Mouse (Mus musculus) myocyte (in vitro differentiated cells): ENCODE data around the gene Krtap9-5. TPM values are rescaled to one million over a fixed set of nuclear protein-coding genes. Genes with fewer than 3 reads are reported as not detected.

Source experiments
- H3K27me3 ChIP-seq: one replicate; pipeline ENCODE4 v1.6.1; 2011; ENCODE audit not compliant: control insufficient read depth, insufficient read depth, insufficient read length
- H3K36me3 ChIP-seq: one replicate; pipeline ENCODE4 v1.6.1; 2011; ENCODE audit not compliant: control insufficient read depth, insufficient read depth
- H3K4me2 ChIP-seq: one replicate; pipeline ENCODE4 v1.6.1; 2011; ENCODE audit warnings: low read depth, control low read depth
- H3K4me3 ChIP-seq: one replicate; pipeline ENCODE4 v1.5.1; 2011; ENCODE audit warnings: mild to moderate bottlenecking, control low read depth, moderate library complexity
- H3K79me2 ChIP-seq: one replicate; pipeline ENCODE4 v1.6.1; 2011; ENCODE audit not compliant: control insufficient read depth, insufficient read depth
- H3ac ChIP-seq: one replicate; pipeline ENCODE4 v1.6.1; 2011; ENCODE audit not compliant: control insufficient read depth, insufficient read length
- CEBPB ChIP-seq: IDR thresholded peaks from 2 replicates; pipeline ENCODE4 v1.6.1; 2011; ENCODE audit warnings: mild to moderate bottlenecking, moderate library complexity; ENCODE audit not compliant: poor library complexity, insufficient read depth, severe bottlenecking
- E2F4 ChIP-seq: IDR thresholded peaks from one replicate; pipeline ENCODE4 v1.6.1; 2011; ENCODE audit warnings: mild to moderate bottlenecking, control low read depth, moderate library complexity; ENCODE audit not compliant: insufficient read depth
- MAX ChIP-seq: IDR thresholded peaks from one replicate; pipeline ENCODE4 v1.6.1; 2011; ENCODE audit warnings: low read depth, mild to moderate bottlenecking, control low read depth
- MYOD1 ChIP-seq, 3 experiments: IDR thresholded peaks; one replicate each; pipeline ENCODE4 v1.6.1; 2011; ENCODE audit warnings: control low read depth in 2 of 3, low read depth in 2 of 3, mild to moderate bottlenecking in 2 of 3, moderate library complexity in 1 of 3; ENCODE audit not compliant: insufficient read length in 2 of 3, control insufficient read depth in 1 of 3
- MYOG ChIP-seq, 3 experiments: IDR thresholded peaks; one replicate each; pipeline ENCODE4 v1.6.1; 2011; ENCODE audit warnings: control low read depth in 2 of 3, low read depth in 2 of 3, mild to moderate bottlenecking in 2 of 3; ENCODE audit not compliant: insufficient read length in 2 of 3, control insufficient read depth in 1 of 3, insufficient read depth in 1 of 3
- POLR2A ChIP-seq: IDR thresholded peaks from one replicate; pipeline ENCODE4 v1.6.1; 2011; ENCODE audit warnings: low read depth, mild to moderate bottlenecking, control low read depth, moderate library complexity; ENCODE audit not compliant: insufficient read length
- POLR2AphosphoS2 ChIP-seq: IDR thresholded peaks from one replicate; pipeline ENCODE4 v1.6.1; 2011; ENCODE audit warnings: low read depth, control low read depth; ENCODE audit not compliant: insufficient read length
- REST ChIP-seq: IDR thresholded peaks from one replicate; pipeline ENCODE4 v1.6.1; 2011; ENCODE audit warnings: mild to moderate bottlenecking, control low read depth, moderate library complexity; ENCODE audit not compliant: insufficient read depth, insufficient read length
- SRF ChIP-seq: IDR thresholded peaks from one replicate; pipeline ENCODE4 v1.6.1; 2011; ENCODE audit warnings: low read depth; ENCODE audit not compliant: control insufficient read depth, insufficient read length
- TCF12 ChIP-seq: IDR thresholded peaks from one replicate; pipeline ENCODE4 v1.6.1; 2011; ENCODE audit warnings: mild to moderate bottlenecking, control low read depth; ENCODE audit not compliant: poor library complexity, insufficient read depth, severe bottlenecking
- TCF3 ChIP-seq: IDR thresholded peaks from one replicate; pipeline ENCODE4 v1.6.1; 2011; ENCODE audit warnings: low read depth, control low read depth; ENCODE audit not compliant: insufficient read length
- USF1 ChIP-seq: IDR thresholded peaks from one replicate; pipeline ENCODE4 v1.6.1; 2011; ENCODE audit warnings: low read depth, mild to moderate bottlenecking, control low read depth, moderate library complexity
- polyA plus RNA-seq: library from polyadenylated mRNA; unstranded; fragments of >200 nt; fragmentation: generic; extraction: Trizol; gene quantifications from one replicate; pipeline ENCODE4 v1.2.1, GENCODE M21; 2012; ENCODE audit warnings: missing spikeins

The Krtap9-5 gene
- polyA plus RNA-seq, 1 experiment = not detected

DNA sequence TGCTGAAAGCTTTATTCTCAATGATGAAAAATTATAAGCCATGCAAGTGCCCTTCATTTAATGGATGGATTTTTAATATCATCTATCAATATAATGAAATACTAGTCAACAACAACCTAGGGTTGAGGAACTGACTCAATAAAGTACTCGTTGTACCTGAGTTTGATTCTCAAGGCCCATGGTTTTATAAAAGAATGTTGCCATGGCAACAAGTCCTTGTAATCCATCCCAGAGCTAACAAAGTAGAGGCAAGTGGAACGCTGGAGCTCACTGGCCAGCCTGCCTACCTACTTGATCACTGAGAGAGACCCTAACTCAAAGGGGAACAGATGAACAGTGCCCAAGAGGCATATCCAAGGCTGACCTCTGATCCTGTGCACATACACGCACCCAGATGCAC, 42.3 kb downstream of the Krtap9-5 start:
- Histone ChIP-seq H3K36me3 (no peaks in the 10 kb centered on the region), H3K4me3 (no peak overlapping the region), H3K4me2 (no peak overlapping the region), H3ac (no peak overlapping the region), H3K27me3 (peaks cover 29% of the 10 kb centered on the region), H3K79me2 (no peaks in the 10 kb centered on the region)
- no peak for TF ChIP-seq SRF
- no peak for TF ChIP-seq E2F4
- no peak for TF ChIP-seq CEBPB
- TF ChIP-seq MYOG (IDR thresholded peaks at IDR 0.05; ENCODE audit: control insufficient read depth in 1 of 3, insufficient read depth in 1 of 3, insufficient read length in 2 of 3, low read depth in 2 of 3) = no peak
- TF ChIP-seq TCF3 = no peak
- no peak for TF ChIP-seq TCF12
- no peak for TF ChIP-seq POLR2AphosphoS2
- no peak for TF ChIP-seq USF1
- TF ChIP-seq MAX = no peak
- no peak for TF ChIP-seq MYOD1 (IDR thresholded peaks at IDR 0.05; ENCODE audit: control insufficient read depth in 1 of 3, insufficient read length in 2 of 3, low read depth in 2 of 3)
- TF ChIP-seq POLR2A = no peak

DNA sequence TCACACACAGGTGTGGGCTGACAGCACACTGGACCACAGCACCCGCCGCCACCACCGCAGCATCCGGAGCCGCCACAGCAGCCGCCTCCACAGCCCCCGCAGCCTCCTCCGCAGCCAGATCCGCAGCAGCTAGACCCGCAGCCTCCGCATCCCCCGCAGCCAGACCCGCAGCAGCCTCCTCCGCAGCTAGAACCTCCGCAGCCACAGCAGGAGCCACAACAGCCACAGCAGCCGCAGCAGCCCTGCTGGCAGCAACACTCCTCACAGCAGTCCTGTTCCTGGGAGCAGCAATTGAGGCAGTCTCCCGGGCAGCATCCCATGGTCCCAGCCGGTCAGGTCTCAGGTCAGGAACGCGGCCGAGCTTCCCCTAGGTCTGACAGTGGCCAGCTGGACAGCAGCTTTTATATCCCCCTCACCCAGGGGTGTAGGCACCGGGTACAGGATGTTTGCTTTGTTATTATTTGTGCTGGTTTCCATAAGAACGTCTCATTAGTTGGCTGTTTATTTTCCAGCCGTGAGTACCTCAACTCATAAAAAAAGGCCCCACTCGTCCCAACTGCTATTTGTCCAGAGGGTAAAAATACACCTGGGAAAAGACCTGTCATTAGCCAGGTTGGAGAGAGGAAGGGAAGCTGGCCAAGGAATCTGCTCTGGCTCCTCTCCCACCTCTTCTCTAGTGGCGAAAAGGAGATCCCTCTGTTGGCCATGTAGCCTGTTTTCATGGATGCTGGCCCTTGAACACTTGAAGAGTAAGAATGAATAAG, 45.5 kb downstream of the Krtap9-5 start, which contains the start of gene Krtap17-1:
Krtap17-1 (minus strand) TSS at position 375 of the 764 bp plus-strand sequence.
- Histone ChIP-seq H3ac (no peak within 1 kb of the TSS), H3K4me3 (no peak within 1 kb of the TSS), H3K36me3 (no peaks in the 10 kb centered on the region), H3K4me2 (no peak within 1 kb of the TSS), H3K79me2 (no peaks in the 10 kb centered on the region), H3K27me3 (peaks cover 37% of the 10 kb centered on the region)
- TF ChIP-seq TCF3 = no peak
- TF ChIP-seq REST = no peak
- no peak for TF ChIP-seq CEBPB
- TF ChIP-seq USF1 = no peak
- TF ChIP-seq E2F4 = no peak
- TF ChIP-seq MYOD1 (IDR thresholded peaks at IDR 0.05; ENCODE audit: control insufficient read depth in 1 of 3, insufficient read length in 2 of 3, low read depth in 2 of 3) = no peak
- no peak for TF ChIP-seq TCF12
- no peak for TF ChIP-seq POLR2AphosphoS2

DNA sequence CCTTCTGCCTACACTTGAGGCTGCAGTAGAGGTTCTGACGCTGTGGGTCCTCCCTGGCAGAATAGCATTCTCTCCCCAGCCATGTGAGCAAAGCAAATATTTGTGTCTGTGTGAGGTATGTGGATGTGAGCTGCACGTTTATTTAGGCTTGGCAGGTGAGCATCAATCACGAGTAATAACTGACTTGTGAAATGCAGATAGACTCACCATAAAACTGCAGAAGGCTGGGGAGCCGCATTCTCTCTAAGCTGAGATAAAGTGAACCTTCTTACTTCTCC, 46.0 kb downstream of the Krtap9-5 start:
- Histone ChIP-seq H3K79me2 (no peaks in the 10 kb centered on the region), H3K36me3 (no peaks in the 10 kb centered on the region), H3K27me3 (peaks cover 37% of the 10 kb centered on the region), H3ac (no peak overlapping the region), H3K4me2 (no peak overlapping the region), H3K4me3 (no peak overlapping the region)
- TF ChIP-seq TCF3 (no peak), SRF (no peak), MYOD1 (IDR thresholded peaks at IDR 0.05; ENCODE audit: control insufficient read depth in 1 of 3, insufficient read length in 2 of 3, low read depth in 2 of 3) (no peak), USF1 (no peak), POLR2A (no peak)

DNA sequence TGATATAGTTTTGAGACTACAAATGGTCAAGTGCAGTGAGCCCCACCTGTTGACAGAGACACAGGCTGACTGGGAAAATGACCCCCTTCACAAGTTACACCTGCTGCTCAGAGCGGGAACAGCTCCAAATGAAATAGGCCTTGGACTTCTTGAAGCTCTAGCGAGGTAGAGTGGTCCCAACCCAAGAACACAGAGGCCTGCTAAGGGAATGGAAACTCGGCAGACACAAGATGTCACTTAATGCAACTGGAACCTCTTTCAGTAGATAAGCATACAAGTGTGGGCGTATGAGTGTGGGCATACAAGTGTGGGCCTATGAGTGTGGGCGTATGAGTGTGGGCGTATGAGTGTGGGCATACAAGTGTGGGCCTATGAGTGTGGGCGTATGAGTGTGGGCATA, 50.8 kb downstream of the Krtap9-5 start:
- Histone ChIP-seq H3ac (no peak overlapping the region), H3K79me2 (no peaks in the 10 kb centered on the region), H3K4me2 (no peak overlapping the region), H3K36me3 (no peaks in the 10 kb centered on the region), H3K27me3 (peaks cover 19% of the 10 kb centered on the region), H3K4me3 (no peak overlapping the region)
- no peak for TF ChIP-seq MAX
- TF ChIP-seq E2F4 = no peak
- no peak for TF ChIP-seq POLR2A
- TF ChIP-seq MYOG (IDR thresholded peaks at IDR 0.05; ENCODE audit: control insufficient read depth in 1 of 3, insufficient read depth in 1 of 3, insufficient read length in 2 of 3, low read depth in 2 of 3) = no peak
- TF ChIP-seq POLR2AphosphoS2 = no peak
- no peak for TF ChIP-seq SRF
- no peak for TF ChIP-seq MYOD1 (IDR thresholded peaks at IDR 0.05; ENCODE audit: control insufficient read depth in 1 of 3, insufficient read length in 2 of 3, low read depth in 2 of 3)
- no peak for TF ChIP-seq CEBPB
- no peak for TF ChIP-seq TCF12
- no peak for TF ChIP-seq TCF3
- no peak for TF ChIP-seq USF1
- no peak for TF ChIP-seq REST

Other genes with a start within 250 kb of the Krtap9-5 start
- not detected for gene Gm14180, start 214.2 kb upstream of the Krtap9-5 start, polyA plus RNA-seq
- gene Gm11595, start 175.6 kb upstream of the Krtap9-5 start, polyA plus RNA-seq = not detected
- not detected for gene Krtap4-8, start 167.8 kb upstream of the Krtap9-5 start, polyA plus RNA-seq
- not detected for gene Krtap4-9, start 163.3 kb upstream of the Krtap9-5 start, polyA plus RNA-seq
- not detected for gene Gm11596, start 155.0 kb upstream of the Krtap9-5 start, polyA plus RNA-seq
- not detected for gene Gm11569, start 149.5 kb upstream of the Krtap9-5 start, polyA plus RNA-seq
- gene Gm11554, start 144.0 kb upstream of the Krtap9-5 start, polyA plus RNA-seq = not detected
- not detected for gene Krtap4-13, start 138.6 kb upstream of the Krtap9-5 start, polyA plus RNA-seq
- gene Gm11564, start 132.8 kb upstream of the Krtap9-5 start, polyA plus RNA-seq = not detected
- not detected for gene 2300003K06Rik, start 110.4 kb upstream of the Krtap9-5 start, polyA plus RNA-seq
- not detected for gene Krtap4-16, start 96.9 kb upstream of the Krtap9-5 start, polyA plus RNA-seq
- gene Gm11568, start 90.6 kb upstream of the Krtap9-5 start, polyA plus RNA-seq = not detected
- gene Gm11559, start 84.0 kb upstream of the Krtap9-5 start, polyA plus RNA-seq = not detected
- not detected for gene Krtap9-1, start 75.1 kb upstream of the Krtap9-5 start, polyA plus RNA-seq
- gene Gm11567, start 69.3 kb upstream of the Krtap9-5 start, polyA plus RNA-seq = not detected
- not detected for gene Krtap31-1, start 40.6 kb upstream of the Krtap9-5 start, polyA plus RNA-seq
- gene Gm11565, start 33.7 kb upstream of the Krtap9-5 start, polyA plus RNA-seq = not detected
- not detected for gene Krtap31-2, start 12.2 kb upstream of the Krtap9-5 start, polyA plus RNA-seq
- not detected for gene Krtap29-1, start 30.6 kb downstream of the Krtap9-5 start, polyA plus RNA-seq
- gene Krtap16-1, start 38.1 kb downstream of the Krtap9-5 start, polyA plus RNA-seq = not detected
- not detected for gene Krtap17-1, start 45.5 kb downstream of the Krtap9-5 start, polyA plus RNA-seq
- not detected for gene Krt33a, start 67.7 kb downstream of the Krtap9-5 start, polyA plus RNA-seq
- gene Krt33b, start 81.4 kb downstream of the Krtap9-5 start, polyA plus RNA-seq = 0.06 TPM
- gene Krt34, start 93.1 kb downstream of the Krtap9-5 start, polyA plus RNA-seq = not detected
- 0.89 TPM for gene Krt31, start 102.1 kb downstream of the Krtap9-5 start, polyA plus RNA-seq
- gene Krt32, start 139.8 kb downstream of the Krtap9-5 start, polyA plus RNA-seq = not detected
- gene Krt35, start 147.8 kb downstream of the Krtap9-5 start, polyA plus RNA-seq = not detected
- gene Krt36, start 157.2 kb downstream of the Krtap9-5 start, polyA plus RNA-seq = not detected
- gene Krt13, start 173.1 kb downstream of the Krtap9-5 start, polyA plus RNA-seq = 2.9 TPM
- 0.02 TPM for gene Krt15, start 187.5 kb downstream of the Krtap9-5 start, polyA plus RNA-seq
- 0.85 TPM for gene Krt19, start 200.2 kb downstream of the Krtap9-5 start, polyA plus RNA-seq
- gene Krt9, start 244.8 kb downstream of the Krtap9-5 start, polyA plus RNA-seq = not detected